Mouse (Mus musculus) liver (tissue): ENCODE measurements around the gene Sirt7.
A peak's percentile ranks its signal among the peaks of the same experiment; 100 is the strongest.

Experiments
- DNase-seq: peaks from one replicate; pipeline ENCODE4 v3.0.0-alpha.2; 2020; ENCODE audit warnings: mixed read lengths

Sirt7 gene

DNA sequence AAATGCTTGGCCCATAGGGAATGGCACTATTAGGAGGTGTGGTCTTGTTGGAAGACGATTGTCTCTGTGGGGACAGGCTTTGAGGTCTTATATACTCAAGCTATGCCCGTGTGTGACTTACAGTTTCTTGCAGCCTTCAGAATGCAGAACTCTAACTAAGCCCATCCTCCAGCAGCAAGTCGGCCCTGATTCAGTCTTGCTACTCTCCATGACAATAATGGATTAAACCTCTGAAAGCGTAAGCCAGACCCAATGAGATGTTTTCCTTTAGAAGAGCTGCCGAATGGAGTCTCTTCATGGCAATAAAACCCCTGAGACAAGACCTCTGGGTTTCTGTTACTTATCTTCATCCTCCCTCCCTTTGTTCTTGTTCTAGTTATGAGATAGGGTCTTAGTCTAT is 9.8 kb upstream of the Sirt7 start:
- DNase-seq: no peak

DNA sequence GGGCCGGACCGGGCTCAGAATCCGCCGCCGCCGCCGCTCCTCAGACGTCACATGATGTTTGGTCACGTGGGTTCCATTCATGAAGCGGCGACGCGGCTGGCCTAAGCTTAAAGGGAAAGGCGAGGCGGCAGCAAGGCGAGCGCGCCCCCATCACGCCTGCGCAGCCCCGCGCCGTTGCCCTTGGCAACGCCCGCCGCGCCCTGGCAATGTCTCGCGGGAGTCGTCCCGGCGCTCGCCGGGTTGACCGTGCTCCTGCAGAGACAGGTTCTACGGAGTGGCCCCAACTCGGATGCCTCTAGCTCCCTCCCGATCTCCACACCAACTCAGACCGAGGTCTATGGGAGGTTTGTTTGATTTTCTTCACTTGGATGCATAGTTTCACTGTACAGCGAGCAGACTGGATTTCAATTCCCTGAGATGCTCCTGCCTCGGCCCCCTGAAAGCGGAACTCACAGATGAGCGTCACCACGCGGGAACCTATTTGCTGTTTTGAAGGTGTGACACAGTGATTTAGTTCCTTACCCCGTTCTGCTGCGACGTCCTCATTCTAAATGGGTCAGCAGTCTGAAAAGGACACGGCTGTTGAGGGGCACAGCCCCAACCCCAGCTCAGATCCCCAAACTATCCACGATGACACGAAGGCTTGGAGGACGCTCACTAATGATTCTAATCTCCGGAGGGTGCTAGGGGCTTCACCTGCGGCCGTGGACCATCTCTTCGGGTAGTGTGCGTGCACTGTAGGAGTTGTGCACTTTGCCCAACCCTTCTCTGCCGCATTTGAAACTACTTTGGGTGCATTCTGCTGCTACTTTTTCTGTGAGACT is 8.7 kb upstream of the Sirt7 start, which contains the start of gene Mafg:
Mafg (minus strand) TSS at position 81 of the 824 bp plus-strand sequence.
- DNase-seq: peak; percentile 96

DNA sequence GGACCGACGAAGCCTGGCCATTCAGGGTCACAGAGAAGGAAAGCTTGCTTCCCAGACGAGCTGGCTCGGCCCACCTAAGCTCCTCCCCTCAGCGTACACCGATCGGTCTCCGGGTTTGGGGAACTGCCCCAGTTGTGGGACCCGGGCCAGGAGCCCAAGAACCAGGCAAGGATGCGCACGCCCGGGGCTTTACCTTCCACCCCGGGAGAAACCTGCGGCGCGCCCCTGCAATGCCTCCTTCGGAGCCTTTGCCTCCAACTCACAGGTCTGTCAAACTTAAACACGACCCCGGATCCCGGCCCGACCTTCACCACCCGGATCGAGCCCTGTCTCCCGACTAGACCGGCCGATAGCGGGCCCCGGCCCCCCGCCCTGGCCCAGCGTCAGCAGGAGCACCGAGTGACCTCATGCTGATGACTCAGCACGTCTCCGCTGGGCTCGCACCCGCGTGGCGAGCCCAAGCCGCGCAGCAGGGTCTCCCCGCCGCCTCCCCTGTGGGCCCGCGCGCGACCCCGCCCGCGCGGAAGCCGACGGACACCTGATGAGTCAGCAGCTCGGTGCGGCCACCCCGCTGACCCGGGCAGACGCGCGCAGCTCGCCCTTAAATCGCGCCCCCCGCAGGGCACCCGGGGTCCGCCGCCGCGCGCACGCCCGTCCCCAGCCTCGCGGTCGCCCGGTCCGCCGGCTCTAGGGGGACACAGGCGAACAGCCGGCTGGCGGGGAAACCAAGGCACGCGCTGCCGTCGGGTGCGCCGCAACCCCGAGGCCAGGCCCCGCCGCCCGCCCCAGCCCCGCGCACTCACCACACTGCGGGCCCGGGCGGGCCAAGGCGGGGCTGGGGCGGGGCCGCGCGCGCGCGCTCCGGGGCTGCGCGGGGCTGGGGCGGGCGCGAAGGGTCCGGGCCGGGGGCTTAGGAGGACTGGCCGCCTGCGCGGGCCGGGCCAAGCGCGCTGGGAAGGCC is 7.8 kb upstream of the Sirt7 start:
- DNase-seq: peak; percentile 91

DNA sequence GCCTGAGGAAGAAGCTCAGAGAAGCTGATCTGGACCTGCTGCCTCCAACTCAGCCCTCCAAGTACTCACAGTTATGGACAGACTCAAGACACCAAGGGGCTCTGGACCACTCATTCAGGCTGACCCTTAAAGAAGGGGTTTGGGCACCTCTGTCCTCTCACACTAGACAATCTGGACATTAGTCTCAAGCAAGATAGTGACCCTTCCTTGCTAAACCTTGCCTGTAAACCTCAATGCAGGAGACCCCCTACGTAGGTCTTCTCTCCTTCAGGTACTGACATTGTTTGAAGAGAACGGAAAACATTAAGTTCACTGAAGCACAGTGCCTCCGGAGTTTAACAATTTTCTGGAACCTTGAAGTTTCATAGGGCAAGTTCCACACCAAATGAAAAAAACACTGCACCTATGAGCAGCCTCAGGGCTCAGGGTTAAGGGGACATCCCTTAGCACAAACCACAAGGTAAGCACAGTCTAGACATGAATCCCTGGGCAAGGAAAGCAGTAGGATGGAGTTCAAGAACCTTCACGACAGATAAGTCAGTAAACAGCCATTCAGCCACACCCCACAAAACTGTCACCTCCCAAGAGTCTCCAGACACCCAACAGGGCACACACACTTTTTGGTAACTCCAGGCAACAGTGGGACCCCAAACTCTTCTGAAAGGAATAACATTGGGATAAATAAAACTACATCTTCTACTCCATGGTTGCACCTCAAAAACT is 6.8 kb upstream of the Sirt7 start:
- peak; percentile 79 for DNase-seq

DNA sequence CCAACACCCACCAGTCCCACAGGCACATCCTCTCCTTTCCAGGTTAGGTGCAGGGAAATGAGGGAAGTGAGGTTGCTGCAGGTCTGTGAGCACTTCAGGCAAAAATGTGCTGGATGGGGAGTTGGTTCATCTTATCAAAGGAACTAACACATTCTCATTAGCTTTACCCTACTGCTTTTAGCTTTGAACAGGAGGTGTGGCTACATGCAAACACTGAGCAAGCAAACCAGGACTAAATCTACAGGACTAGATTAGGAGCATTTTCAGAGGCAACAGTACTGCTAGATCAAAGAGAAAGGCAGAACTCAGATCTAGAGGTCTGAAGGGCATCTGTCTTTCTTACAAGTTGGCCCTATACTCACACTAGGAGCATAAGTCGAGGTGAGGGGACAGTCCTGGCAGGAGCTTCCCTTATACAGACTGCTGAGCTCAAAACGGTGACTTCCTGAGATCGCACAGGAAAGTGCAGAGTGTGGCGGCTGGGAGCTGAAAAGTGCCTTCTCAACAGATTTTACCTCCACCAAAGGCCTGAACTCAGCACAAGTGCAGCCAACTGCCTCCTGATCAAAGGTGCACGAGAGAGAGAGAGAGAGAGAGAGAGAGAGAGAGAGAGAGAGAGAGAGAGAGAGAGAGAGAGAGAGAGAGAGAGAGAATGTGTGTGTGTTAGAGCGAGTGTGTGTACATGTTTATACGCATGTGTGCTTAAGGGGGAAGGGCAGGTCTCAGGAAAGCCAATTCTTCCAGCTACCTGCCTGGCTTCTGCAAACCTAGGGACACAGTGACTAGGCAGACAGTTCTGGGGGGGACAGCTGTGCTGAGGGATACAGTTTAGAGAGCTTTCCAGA is 6.1 kb upstream of the Sirt7 start:
- DNase-seq: peak; percentile 51

DNA sequence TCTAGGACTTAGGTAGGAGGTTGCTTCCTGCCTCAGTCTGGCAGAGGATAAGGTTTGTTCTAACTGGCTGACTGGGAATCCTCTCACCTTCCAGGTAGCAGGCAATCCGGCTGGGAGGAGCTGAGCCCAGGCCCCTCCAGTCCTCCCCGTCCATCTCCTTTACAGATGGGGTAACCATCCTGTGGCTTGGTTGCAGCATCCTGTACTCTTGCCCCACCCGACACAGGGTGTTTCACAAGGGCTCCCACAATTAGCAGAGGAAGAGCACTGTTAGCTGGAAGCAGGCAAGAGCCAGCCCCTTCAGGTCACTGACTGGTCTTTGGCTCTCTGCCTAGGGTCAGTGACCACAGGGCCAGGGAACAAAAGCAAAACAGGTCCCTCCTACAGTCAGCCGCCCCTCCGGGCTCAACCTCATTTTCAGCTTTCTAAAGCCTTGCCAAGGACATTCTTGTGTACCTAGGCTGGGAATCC is 5.4 kb upstream of the Sirt7 start:
- DNase-seq: peak; percentile 71

DNA sequence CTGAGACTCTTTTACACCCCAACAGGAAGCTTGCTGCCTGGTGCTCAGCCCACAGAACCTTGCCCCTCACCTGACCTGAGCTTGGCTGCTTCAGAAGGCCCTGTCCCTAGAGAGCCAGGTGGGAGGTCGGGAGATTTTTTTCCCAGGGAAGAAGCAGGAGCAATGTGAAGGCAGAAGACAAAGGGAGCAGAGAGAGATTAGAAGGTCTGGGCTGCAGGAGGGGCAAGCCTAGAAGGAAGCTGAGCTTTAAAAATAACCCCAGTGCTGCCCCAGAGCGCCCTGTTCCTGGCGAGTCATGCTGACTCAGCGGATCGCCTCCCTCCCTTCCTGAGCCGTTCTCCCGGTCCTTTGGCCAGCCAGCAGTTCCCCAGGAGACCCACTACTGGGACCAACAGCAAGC is 4.9 kb upstream of the Sirt7 start:
- DNase-seq: peak; percentile 93

DNA sequence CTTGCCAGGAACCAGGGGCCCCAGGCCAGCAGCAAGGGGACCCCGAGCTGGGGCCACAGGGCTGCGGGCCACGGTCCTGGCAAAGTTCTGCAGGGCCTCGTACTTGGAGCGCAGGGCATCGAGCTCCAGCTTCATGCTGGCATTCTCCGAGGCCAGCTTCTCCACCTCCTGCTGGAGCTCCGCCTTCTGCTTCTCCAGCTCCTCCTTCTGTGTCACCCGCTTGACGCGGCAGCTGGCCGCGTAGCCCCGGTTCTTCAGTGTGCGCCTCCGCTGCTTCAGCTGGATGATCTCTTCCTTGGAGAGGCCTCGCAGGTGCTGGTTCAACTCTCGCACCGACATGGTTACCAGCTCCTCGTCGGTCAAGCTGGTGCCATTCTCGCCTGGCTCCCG is 4.3 kb upstream of the Sirt7 start:
- peak; percentile 85 for DNase-seq

DNA sequence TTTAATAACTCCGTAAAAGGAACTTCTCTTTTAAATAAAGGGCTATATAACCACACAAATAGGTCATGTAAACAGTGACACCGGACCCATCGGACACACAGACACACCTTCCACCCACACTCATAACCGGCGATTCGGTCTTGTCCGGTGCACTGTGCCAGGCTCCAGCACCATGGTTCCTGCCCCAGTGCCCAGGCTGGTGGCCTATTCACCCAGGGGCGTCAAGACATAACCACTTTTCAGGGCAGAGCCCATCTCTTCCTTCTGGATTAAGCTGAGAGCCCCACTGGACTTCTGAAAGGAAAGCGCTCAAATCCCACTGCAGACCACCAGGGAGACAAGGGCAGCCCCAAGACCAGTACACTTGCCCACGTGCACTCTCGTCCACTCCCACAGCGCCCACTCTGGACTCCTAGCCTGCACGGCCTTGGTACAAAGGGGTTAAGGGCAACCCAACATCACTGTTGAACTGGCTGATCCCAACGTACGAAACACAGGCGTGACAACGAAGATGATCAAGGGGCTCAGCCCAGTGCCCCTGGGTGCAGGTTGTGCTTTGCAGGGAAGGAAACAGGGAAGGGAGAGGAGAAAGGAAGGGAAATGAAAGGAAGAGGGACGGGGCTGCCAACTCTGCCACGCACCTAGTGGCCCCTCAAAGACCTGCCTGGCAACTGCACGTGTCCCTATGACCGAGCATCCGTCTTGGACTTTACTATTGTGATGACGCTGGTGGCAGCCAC is 3.7 kb upstream of the Sirt7 start:
- DNase-seq: no peak

DNA sequence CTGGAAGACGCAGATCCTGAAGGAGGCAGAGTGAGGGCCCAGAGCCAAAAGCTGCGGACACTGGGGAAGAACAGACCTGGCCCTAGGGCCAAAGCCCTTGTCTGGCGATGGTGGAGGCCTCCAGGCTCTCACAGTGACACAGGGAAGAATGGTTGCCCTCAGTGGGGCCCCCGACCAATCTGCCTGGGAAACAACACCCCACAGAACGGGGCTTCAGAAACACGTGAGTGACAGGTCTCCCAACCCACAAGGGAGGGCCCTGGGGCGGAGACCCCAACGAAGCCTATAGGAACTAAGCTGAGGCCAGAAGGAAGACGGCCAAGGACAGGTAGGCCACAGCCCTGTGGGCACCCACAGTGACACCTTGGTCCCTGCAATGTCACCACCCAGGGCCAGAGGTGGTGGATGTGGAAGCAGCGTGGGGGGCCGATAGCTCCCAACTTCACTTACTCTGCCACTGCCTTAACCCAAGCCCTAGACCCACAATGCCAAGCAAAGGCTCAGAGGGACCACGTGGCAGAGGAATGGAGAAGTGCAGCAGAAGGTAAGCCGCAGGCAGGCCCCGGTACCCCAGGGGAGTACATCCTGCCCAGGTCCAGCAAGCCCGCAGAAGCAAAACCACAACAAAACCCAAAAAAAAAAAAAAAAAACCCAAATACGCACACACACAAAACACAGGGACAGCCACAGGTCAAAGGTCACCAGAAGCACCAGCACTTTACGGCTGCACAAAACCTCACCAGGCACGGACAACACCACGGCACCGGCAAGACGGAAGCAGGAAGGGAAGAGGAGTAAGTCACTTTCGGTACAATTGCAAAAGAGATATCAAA is 2.6 kb upstream of the Sirt7 start:
- DNase-seq: no peak

DNA sequence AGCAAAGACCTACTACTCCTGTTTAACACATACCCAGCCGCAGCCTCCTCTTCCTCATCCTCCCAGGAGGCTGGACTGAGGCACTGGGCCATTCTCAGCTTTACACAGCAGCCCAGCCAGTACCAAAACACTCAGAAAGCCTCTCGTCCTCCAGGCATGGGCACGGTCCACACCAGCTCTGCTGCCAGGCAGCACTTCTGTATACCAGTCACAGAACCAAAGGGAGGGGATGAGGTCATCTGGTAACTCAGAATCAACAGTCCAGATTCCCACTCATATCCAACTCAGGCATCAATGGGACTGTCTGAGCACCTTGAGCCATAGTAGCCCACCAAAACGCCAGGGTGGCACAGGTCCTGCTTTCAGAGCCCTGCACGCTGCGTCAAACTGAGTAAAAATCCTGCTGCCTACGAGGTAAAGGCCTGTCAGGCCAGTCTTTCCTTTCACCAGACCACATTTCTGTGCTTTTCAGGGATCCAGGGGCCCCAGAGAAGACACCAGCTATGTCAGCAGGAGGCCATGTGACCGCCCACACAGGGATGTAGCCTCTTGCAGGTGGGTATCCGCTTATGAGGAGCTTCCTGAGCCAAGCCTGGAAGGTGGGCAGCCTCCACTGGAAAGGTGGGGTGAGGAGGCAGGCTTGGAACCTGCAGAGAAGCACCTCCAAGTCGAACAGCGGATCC is 1.9 kb upstream of the Sirt7 start:
- no peak for DNase-seq

DNA sequence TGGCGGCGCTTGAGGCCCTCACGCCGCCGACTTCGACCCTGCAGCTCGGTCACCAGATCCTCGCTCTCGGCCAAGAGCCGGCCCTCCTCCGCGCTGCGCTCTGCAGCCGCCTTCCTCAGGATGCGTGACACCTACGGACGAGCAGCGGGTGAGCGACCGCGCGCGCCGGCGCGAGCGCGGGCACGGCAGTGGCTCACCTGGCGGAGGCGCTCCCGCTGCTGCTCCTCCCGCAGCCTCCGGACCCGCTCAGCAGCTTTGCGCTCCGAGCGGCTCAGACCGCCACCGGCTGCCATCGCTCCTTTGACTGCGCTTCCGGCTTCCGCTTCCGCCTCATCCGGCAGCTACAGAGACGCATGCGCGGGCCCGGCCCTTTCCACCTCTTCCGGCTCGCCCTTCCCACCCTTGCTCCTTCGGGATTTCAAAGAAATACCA is 344 bp downstream of the Sirt7 start:
- DNase-seq: peak; percentile 89

DNA sequence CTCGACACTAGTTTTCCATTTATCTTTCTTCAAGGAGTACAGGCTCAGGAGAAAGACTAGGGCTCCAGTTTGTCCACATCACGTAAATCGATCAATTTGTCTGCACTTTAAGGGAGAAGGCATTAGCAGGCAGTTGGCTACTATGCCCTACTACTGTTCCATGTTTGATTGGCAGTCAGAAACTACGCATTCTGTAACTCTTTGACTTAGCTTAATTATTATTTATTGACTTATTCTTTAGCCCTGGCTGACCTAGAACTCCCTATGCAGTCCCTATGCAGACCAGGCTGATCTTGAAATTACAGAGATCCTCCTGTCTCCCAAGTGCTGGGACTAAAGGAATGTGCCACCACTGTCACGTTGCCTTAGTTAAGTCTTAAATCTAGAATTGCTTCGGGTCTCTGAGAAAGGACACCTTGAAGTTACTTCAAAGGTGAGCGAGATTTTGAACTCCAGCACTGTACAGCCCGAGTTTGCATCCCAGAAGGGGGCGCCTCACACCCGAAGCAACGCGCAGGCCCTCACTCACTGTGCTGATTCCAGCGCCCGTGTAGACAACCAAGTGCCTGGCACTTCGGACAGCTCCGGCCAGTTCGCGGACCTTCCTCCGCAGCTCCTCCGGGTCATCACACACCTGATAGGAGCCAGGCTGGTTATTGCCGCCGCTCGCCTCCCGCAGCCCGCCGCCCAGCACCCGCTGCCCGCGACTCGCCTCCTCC is 920 bp downstream of the Sirt7 start:
- DNase-seq: peak; percentile 85

DNA sequence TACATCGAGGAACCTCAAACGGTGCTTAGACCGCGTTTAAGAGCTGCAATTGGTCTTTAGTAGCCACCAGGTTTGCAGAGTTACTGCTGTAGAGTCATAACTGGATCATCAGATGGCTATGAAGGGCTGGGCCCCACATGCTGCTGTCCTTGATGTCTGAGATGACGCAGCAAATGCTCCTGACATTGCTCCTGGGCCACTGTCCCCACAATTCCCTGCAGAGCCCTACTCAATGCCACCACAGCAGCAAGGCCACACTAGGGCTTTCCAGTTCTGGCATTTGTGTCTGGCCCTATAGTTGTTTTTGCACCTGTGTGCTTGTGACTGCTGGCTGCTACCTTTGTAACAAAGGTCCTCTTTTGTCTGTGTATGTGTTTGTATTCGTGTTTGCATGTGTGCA is 2.2 kb downstream of the Sirt7 start:
- DNase-seq: no peak

DNA sequence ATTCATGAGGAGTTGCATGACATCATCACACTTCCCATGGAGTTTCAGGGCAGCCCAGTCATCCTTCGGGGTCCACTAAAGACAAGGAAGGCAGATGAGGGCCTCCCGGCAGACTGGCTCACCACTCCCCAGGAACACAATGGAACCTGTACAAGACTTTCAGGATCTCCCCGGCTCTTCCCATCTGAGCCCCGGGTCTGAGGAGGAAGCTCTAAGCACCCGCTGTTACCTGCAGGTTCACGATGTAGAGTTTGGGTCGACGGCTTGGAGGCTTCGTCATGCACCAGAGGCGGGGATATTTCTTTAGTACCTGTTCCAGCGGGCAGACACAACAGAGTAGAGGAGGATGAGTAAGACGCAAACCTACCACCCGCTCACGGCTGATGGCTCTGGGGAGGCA is 4.8 kb downstream of the Sirt7 start:
- no peak for DNase-seq

DNA sequence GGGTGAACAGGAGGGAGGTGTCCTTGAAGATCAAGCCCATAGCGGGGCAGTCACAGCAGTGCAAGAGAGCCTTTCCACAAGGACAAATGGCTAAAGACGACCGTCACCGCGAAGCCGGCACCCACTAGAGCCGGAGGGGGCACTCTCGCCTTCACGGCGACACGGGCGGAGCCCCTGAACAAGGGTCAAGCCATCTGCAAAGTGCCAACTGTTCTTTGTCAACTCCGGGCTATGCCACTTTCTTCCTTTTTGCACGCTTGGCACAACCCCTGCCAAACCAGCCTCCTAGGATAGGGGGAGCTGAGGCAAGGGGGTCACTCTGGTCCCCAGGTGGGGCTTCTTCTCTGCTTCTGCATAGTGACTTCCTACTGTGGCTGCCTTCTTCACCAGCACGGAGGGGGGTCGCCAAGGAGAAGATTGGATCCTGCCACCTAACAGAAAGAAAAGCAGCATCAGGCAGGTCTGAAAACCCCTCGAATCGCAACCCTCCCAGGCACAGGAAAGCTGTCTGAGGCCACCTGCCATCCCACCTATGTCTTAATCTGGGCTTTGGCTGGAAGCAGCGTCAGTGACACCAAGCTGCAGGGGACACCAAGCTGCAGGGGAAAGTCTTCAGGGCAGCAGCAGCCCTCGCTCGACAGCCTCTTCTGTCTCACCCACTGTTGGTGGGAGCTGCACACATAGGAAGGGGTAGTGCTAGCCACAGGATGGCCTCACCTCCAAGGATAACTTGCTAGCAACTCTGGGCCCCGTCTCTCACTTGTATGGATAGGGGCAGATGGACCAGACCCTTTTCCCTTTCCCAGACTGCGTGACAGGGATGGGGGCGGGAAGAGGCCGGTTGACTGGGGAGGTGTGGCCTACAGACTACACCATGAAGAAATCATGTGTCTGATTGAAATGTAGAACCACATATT is 6.2 kb downstream of the Sirt7 start:
- no peak for DNase-seq

DNA sequence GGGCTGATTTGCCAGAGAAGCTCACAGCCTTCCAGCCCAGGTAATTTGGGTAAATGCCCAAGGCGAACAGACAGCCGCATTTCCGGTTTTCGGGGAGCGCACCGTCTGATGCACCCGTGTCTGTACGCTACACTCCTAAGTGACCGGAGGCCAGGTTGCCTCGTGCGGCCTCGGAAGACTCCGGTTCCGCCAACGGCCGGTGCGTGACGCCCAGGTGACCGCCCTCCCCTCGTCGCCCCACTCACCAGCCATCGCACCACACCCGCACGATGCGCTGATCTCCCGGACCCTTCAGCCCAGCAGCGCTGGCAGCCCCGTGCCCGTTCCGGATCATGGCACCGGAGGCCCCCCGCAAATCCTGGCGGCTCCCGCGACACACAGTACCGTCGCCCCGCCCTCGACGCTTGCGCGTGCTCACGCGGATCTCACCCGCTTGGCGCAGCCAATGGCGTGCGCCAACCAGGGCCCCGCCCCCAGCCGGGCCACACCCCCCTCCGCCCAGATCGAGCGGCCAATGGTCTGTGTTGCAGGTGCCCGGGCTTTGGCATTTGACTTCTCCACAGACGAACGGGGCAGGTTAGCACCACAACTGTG is 7.4 kb downstream of the Sirt7 start, which contains the start of gene Pcyt2:
Pcyt2 (minus strand) TSS at position 418 of the 594 bp plus-strand sequence.
- peak; percentile 97 for DNase-seq
